ENCODE assay signal across 30 mouse cellular contexts in the genomic region with DNA sequence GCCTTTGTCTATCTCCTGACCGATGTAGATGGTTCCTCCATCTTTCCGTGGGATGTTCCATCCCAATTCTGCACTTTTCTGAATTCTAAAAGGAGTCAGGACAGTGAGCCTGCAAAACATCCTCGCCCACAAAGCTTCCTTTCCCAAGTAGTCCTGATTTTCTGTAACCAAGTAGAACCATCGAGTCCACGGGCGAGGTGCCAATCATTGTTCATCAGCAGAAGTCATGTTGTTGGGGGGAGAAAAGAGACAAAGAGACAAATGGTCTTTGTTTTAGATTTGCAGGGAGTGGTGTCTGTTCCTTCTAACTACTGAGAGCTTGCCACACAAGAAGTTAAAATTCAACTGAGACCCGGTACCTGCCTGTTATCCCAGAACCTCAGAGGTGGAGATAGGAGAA. TPM values are rescaled to one million over a fixed set of nuclear protein-coding genes. Genes with fewer than 3 reads are reported as not detected.
DNase-seq lines count a peak whose midpoint lies in the region; ATAC-seq and TF ChIP-seq lines count a peak whose summit lies in the region.
"Had no signal": no experiment of that assay in that cellular context is flagged by ENCODE, and none has a peak within 500 bp of the region (broad histone marks: within the 10 kb centered on the region; RNA-seq: fewer than 3 reads in every experiment).

No protein-coding gene starts in this region.

- H3K4me2 ChIP-seq in intestine, embryonic 15.5 days (replicated peaks): no peak overlapping the region
- no peak overlapping the region for H3K4me2 ChIP-seq in intestine, embryonic 16.5 days (ENCODE audit: low read depth, low read length)
- no peak overlapping the region for H3K4me2 ChIP-seq in stomach, postnatal 0 days (replicated peaks; ENCODE audit: low read depth)
- H3K4me2 ChIP-seq: embryonic facial prominence, embryonic 13.5 days; forebrain, embryonic 15.5 days; heart, embryonic 11.5 days; hindbrain, embryonic 13.5 days; liver, embryonic 12.5 days; midbrain, embryonic 11.5 days; neural tube, embryonic 12.5 days had no signal

- 0 out of 2 replicates have a peak, but pooled peaks have one; percentile 27 for ATAC-seq in intestine, embryonic 15.5 days
- no peak for ATAC-seq in intestine, embryonic 16.5 days
- no peak for ATAC-seq in stomach, postnatal 0 days (ENCODE audit: low FRiP score, low TSS enrichment)
- ATAC-seq: forebrain, embryonic 15.5 days; liver, embryonic 12.5 days; liver, postnatal 0 days; midbrain, embryonic 16.5 days had no signal

- no peaks in the 10 kb centered on the region for H3K27me3 ChIP-seq in intestine, embryonic 15.5 days (replicated peaks)
- no peaks in the 10 kb centered on the region for H3K27me3 ChIP-seq in intestine, embryonic 16.5 days (replicated peaks; ENCODE audit: control insufficient read depth, insufficient read depth, low read length)
- H3K27me3 ChIP-seq in stomach, postnatal 0 days (ENCODE audit: control insufficient read depth, insufficient read depth, low read length): no peaks in the 10 kb centered on the region
- H3K27me3 ChIP-seq: CH12.LX; embryonic facial prominence, embryonic 13.5 days; forebrain, embryonic 15.5 days; hindbrain, embryonic 13.5 days; liver, embryonic 12.5 days; neural tube, embryonic 12.5 days had no signal

- 65% methylated on average over 7 of the region's 7 CpGs for WGBS in intestine, embryonic 15.5 days
- 68% methylated on average over 7 of the region's 7 CpGs for WGBS in intestine, embryonic 16.5 days
- WGBS in stomach, postnatal 0 days: 74% methylated on average over 7 of the region's 7 CpGs

- H3K4me3 ChIP-seq in intestine, embryonic 15.5 days (replicated peaks): no peak overlapping the region
- no peak overlapping the region for H3K4me3 ChIP-seq in intestine, embryonic 16.5 days (ENCODE audit: low read length)
- H3K4me3 ChIP-seq in left cerebral cortex, adult 2 months: no peak overlapping the region
- H3K4me3 ChIP-seq in stomach, postnatal 0 days (ENCODE audit: low read depth, low read length): no peak overlapping the region
- H3K4me3 ChIP-seq: embryonic facial prominence, embryonic 13.5 days; forebrain, embryonic 10.5 days; forebrain, embryonic 15.5 days; hindbrain, embryonic 13.5 days; liver, embryonic 12.5 days; myocyte; neural tube, embryonic 12.5 days had no signal

- intact Hi-C loops in left cerebral cortex, postnatal 36 days (cut with DNase I): loop anchor here (10.0 kb wide), 1 partner anchor 59 kb away; no protein-coding TSS in a partner anchor
- intact Hi-C loops in left cerebral cortex, adult 2 months (cut with DNase I): no loop called here

- TF ChIP-seq CTCF in left cerebral cortex, adult 2 months (IDR thresholded peaks at IDR 0.05): no peak
- TF ChIP-seq CTCF in stomach, postnatal 0 days (IDR thresholded peaks at IDR 0.05; ENCODE audit: low read depth): no peak

- TF ChIP-seq EP300 in stomach, postnatal 0 days (optimal IDR thresholded peaks at IDR 0.05): no peak

- peak; percentile 26 to 29 for DNase-seq in left cerebral cortex, adult 18-20 months (ENCODE audit: low spot score in 2 of 2)
- DNase-seq in left cerebral cortex, postnatal 36 days (ENCODE audit: low spot score in 2 of 2): no peak
- no peak for DNase-seq in left cerebral cortex, adult 2 months (ENCODE audit: extremely low spot score in 1 of 2, low spot score in 2 of 2)
- DNase-seq in testis, postnatal 10 days (ENCODE audit: low spot score): peak; percentile 79
- no peak for DNase-seq in stomach, postnatal 0 days (ENCODE audit: low spot score)
- no peak for DNase-seq in urinary bladder, postnatal 10 days (ENCODE audit: low spot score)
- DNase-seq: adrenal gland, adult 8-10 months; cerebellum, adult 11 months; cerebellum, adult 9-11 months; gastrocnemius, postnatal 36 days; heart, postnatal 36 days; kidney, adult 11 months; kidney, postnatal 36 days; liver, postnatal 0 days; lung, postnatal 36 days; thymus, adult 2 months; thymus, postnatal 36 days had no signal

- H3K9me3 ChIP-seq in intestine, embryonic 15.5 days: no peaks in the 10 kb centered on the region
- H3K9me3 ChIP-seq in intestine, embryonic 16.5 days (ENCODE audit: control insufficient read depth, low read length): no peaks in the 10 kb centered on the region
- H3K9me3 ChIP-seq in stomach, postnatal 0 days (ENCODE audit: control insufficient read depth, low read length): no peaks in the 10 kb centered on the region
- H3K9me3 ChIP-seq: embryonic facial prominence, embryonic 13.5 days; forebrain, embryonic 10.5 days; forebrain, embryonic 15.5 days; hindbrain, embryonic 13.5 days; liver, embryonic 12.5 days; neural tube, embryonic 12.5 days had no signal

- H3K36me3 ChIP-seq in intestine, embryonic 15.5 days: no peaks in the 10 kb centered on the region
- H3K36me3 ChIP-seq in intestine, embryonic 16.5 days (ENCODE audit: control insufficient read depth, insufficient read depth, low read length): no peaks in the 10 kb centered on the region
- H3K36me3 ChIP-seq in stomach, postnatal 0 days (ENCODE audit: control insufficient read depth, insufficient read depth, low read length): no peaks in the 10 kb centered on the region
- H3K36me3 ChIP-seq: embryonic facial prominence, embryonic 13.5 days; forebrain, embryonic 10.5 days; forebrain, embryonic 15.5 days; hindbrain, embryonic 13.5 days; liver, embryonic 12.5 days; neural tube, embryonic 12.5 days had no signal

- H3K9ac ChIP-seq in intestine, embryonic 15.5 days: no peak overlapping the region
- H3K9ac ChIP-seq in intestine, embryonic 16.5 days (ENCODE audit: low read depth, low read length): no peak overlapping the region
- H3K9ac ChIP-seq in stomach, postnatal 0 days (ENCODE audit: low read length): no peak overlapping the region
- H3K9ac ChIP-seq: embryonic facial prominence, embryonic 13.5 days; forebrain, embryonic 15.5 days; hindbrain, embryonic 13.5 days; liver, embryonic 12.5 days; liver, postnatal 0 days; neural tube, embryonic 12.5 days had no signal

- 0 out of 2 replicates have a peak, but pooled peaks cover 4% of the 10 kb centered on the region for H3K4me1 ChIP-seq in intestine, embryonic 15.5 days (replicated peaks)
- H3K4me1 ChIP-seq in intestine, embryonic 16.5 days (ENCODE audit: control insufficient read depth, insufficient read depth, low read length): peaks cover 6% of the 10 kb centered on the region; the same call in 1 of the 2 replicates
- no peaks in the 10 kb centered on the region for H3K4me1 ChIP-seq in stomach, postnatal 0 days (replicated peaks; ENCODE audit: control insufficient read depth, insufficient read depth)
- H3K4me1 ChIP-seq: embryonic facial prominence, embryonic 13.5 days; forebrain, embryonic 15.5 days; hindbrain, embryonic 13.5 days; neural tube, embryonic 12.5 days had no signal

- H3K27ac ChIP-seq in intestine, embryonic 15.5 days: no peak overlapping the region
- no peak overlapping the region for H3K27ac ChIP-seq in intestine, embryonic 16.5 days (ENCODE audit: low read length)
- H3K27ac ChIP-seq in left cerebral cortex, adult 2 months: peak overlapping the region; percentile 53; the same call in 1 of the 2 replicates
- H3K27ac ChIP-seq in stomach, postnatal 0 days (replicated peaks): no peak overlapping the region
- H3K27ac ChIP-seq: embryonic facial prominence, embryonic 13.5 days; forebrain, embryonic 10.5 days; forebrain, embryonic 15.5 days; hindbrain, embryonic 13.5 days; neural tube, embryonic 12.5 days had no signal

RNA-seq across cellular contexts. Expression of gene Appbp2, which starts 18.7 kb away (rescaled TPM):
- polyA plus RNA-seq in intestine, embryonic 15.5 days (2015; fragmentation: Nextera tagmentation; extraction: Ambion mirVana): 36.8 and 40.6 TPM in 2 replicates
- 31.1 and 31.3 TPM in 2 replicates for polyA plus RNA-seq in intestine, embryonic 16.5 days (2015; fragmentation: Nextera tagmentation; extraction: Ambion mirVana)
- 10 to 100 TPM; 57.0 TPM for total RNA-seq in left cerebral cortex, adult 18-20 months (2021)
- total RNA-seq in left cerebral cortex, postnatal 36 days (2021): 10 to 100 TPM; 57.0 to 59.8 TPM
- 10 to 100 TPM; 54.4 to 58.1 TPM for total RNA-seq in left cerebral cortex, adult 2 months (2021)
- 23.1 and 24.2 TPM in 2 replicates for polyA plus RNA-seq in stomach, postnatal 0 days (2015; fragmentation: Nextera tagmentation; extraction: Ambion mirVana)

RNA-seq across cellular contexts. Expression of gene Ppm1d, which starts 57.4 kb away (rescaled TPM):
- 13.2 and 13.8 TPM in 2 replicates for polyA plus RNA-seq in intestine, embryonic 15.5 days (2015; fragmentation: Nextera tagmentation; extraction: Ambion mirVana)
- polyA plus RNA-seq in intestine, embryonic 16.5 days (2015; fragmentation: Nextera tagmentation; extraction: Ambion mirVana): 8.3 and 8.7 TPM in 2 replicates
- total RNA-seq in left cerebral cortex, adult 18-20 months (2021): 10 to 100 TPM; 17.3 to 18.2 TPM
- 10 to 100 TPM; 17.5 to 19.9 TPM for total RNA-seq in left cerebral cortex, postnatal 36 days (2021)
- 10 to 100 TPM; 17.7 to 18.0 TPM for total RNA-seq in left cerebral cortex, adult 2 months (2021)
- polyA plus RNA-seq in stomach, postnatal 0 days (2015; fragmentation: Nextera tagmentation; extraction: Ambion mirVana): 11.0 and 12.4 TPM in 2 replicates

Comparison
In these comparisons a context has a peak if more than half of its experiments do, and no peak if none do; other contexts are left out.
1. DNase-seq: peak in left cerebral cortex, adult 18-20 months (2 of 2) and testis, postnatal 10 days (single experiment); none in left cerebral cortex, postnatal 36 days (0 of 2), left cerebral cortex, adult 2 months (0 of 2), stomach, postnatal 0 days (single experiment) and urinary bladder, postnatal 10 days (single experiment).